Mouse (Mus musculus) hindbrain, embryonic 11.5 days (tissue): ENCODE data around the gene Naa50. TPM values are rescaled to one million over a fixed set of nuclear protein-coding genes. Genes with fewer than 3 reads are reported as not detected.

Experiments used
- ATAC-seq: fragments of 200-750 bp; cut with Nextera tagmentation; 2 replicates; pipeline ENCODE4 v1.8.0; 2017; ENCODE audit warnings: mild to moderate bottlenecking, moderate TSS enrichment, moderate library complexity; ENCODE audit not compliant: low FRiP score
- DNase-seq: peaks from one replicate; pipeline ENCODE4 v3.0.0-alpha.2; 2015; ENCODE audit warnings: low spot score
- H3K27ac ChIP-seq: fragments of 300-500 bp; sonication (generic); 2 replicates; pipeline ENCODE4 v1.5.1; 2014; ENCODE audit warnings: mild to moderate bottlenecking, low read depth, low read length
- H3K27me3 ChIP-seq: fragments of 300-500 bp; sonication (generic); 2 replicates; pipeline ENCODE4 v1.6.1; 2014; ENCODE audit warnings: mild to moderate bottlenecking, low read length, moderate library complexity, mixed read lengths; ENCODE audit not compliant: control insufficient read depth, insufficient read depth
- H3K36me3 ChIP-seq: fragments of 300-500 bp; sonication (generic); 2 replicates; pipeline ENCODE4 v1.6.1; 2014; ENCODE audit warnings: mild to moderate bottlenecking, low read length, moderate library complexity, mixed read lengths; ENCODE audit not compliant: control insufficient read depth, insufficient read depth
- H3K4me1 ChIP-seq: fragments of 300-500 bp; sonication (generic); replicated peaks from 2 replicates; pipeline ENCODE4 v1.6.1; 2014; ENCODE audit warnings: low read length, mixed read lengths; ENCODE audit not compliant: control insufficient read depth, insufficient read depth
- H3K4me2 ChIP-seq: fragments of 300-500 bp; sonication (generic); replicated peaks from 2 replicates; pipeline ENCODE4 v1.6.1; 2014; ENCODE audit warnings: mild to moderate bottlenecking, low read depth, low read length
- H3K4me3 ChIP-seq: fragments of 300-500 bp; sonication (generic); 2 replicates; pipeline ENCODE4 v1.5.1; 2014; ENCODE audit warnings: low read depth, low read length
- H3K9ac ChIP-seq: fragments of 300-500 bp; sonication (generic); 2 replicates; pipeline ENCODE4 v1.6.1; 2014; ENCODE audit warnings: low read depth, low read length
- H3K9me3 ChIP-seq: fragments of 300-500 bp; sonication (generic); 2 replicates; pipeline ENCODE4 v1.6.1; 2016; ENCODE audit warnings: low read length; ENCODE audit not compliant: control insufficient read depth
- WGBS: fragments of 180-500 bp; shearing (Covaris S2); extraction: QIAGEN DNeasy Blood & Tissue Kit; methylation state at CpG from one replicate; pipeline ENCODE4 v1.1.7; 2014; 5-methylcytosine and 5-hydroxymethylcytosine counted together
- polyA plus RNA-seq: library from polyadenylated mRNA; unstranded; fragments of >200 nt; fragmentation: Nextera tagmentation; extraction: Ambion mirVana; gene quantifications from 2 replicates; pipeline ENCODE4 v1.2.1, GENCODE M21; 2014

Naa50 gene
- polyA plus RNA-seq, 1 experiment from 2014 or later: 76.0 TPM

DNA sequence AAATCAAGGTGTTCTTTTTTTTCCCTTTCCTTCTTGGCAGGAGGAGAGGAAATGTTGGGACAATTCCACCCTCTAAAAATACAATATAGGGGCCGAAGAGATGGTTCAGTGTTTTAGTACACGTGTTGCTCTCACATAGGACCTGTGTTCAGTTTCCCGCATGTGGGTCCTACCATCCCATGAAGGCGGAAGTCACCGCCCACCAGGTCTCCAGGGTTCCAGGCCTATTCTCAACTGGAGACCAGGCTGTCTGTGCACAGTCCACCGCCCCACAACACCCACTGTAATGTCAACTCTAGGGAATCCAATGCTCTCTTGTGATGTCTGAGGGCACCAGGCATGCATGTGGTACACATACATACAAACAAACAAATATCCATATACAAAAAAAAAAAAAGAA, 17.5 kb upstream of the Naa50 start:
- DNase-seq (no peak), ATAC-seq (no peak)
- no peak overlapping the region for H3K27ac ChIP-seq
- H3K4me2 ChIP-seq: no peak overlapping the region
- H3K9ac ChIP-seq: no peak overlapping the region
- H3K27me3 ChIP-seq: no peaks in the 10 kb centered on the region
- no peak overlapping the region for H3K4me3 ChIP-seq
- H3K9me3 ChIP-seq: no peaks in the 10 kb centered on the region
- 92% methylated on average over 6 of the region's 6 CpGs for WGBS
- no peaks in the 10 kb centered on the region for H3K4me1 ChIP-seq
- no peaks in the 10 kb centered on the region for H3K36me3 ChIP-seq

DNA sequence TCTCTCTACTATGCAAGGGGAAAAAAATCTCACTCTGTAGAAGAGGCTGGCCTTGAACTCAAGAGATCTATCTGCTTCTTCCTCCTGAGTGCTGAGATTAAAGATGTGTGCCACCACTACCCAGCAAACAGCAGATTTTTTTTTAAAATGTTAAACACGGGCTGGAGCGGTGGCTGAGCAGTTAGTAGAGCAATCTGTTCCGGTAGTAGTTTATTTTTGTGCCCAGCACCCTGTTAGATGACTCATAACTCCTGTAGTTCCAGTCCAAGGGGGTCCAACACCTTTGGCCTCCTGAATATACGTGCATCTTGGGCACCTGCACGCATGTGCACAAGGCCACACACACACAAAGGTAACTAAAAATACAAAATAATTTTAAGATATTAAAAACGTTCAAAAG, 17.1 kb upstream of the Naa50 start:
- Histone ChIP-seq H3K9ac (no peak overlapping the region), H3K36me3 (no peaks in the 10 kb centered on the region), H3K4me3 (no peak overlapping the region), H3K27me3 (no peaks in the 10 kb centered on the region), H3K4me1 (no peaks in the 10 kb centered on the region), H3K27ac (no peak overlapping the region), H3K9me3 (no peaks in the 10 kb centered on the region), H3K4me2 (no peak overlapping the region)
- 92% methylated on average over 6 of the region's 6 CpGs for WGBS
- no peak for DNase-seq
- no peak for ATAC-seq

DNA sequence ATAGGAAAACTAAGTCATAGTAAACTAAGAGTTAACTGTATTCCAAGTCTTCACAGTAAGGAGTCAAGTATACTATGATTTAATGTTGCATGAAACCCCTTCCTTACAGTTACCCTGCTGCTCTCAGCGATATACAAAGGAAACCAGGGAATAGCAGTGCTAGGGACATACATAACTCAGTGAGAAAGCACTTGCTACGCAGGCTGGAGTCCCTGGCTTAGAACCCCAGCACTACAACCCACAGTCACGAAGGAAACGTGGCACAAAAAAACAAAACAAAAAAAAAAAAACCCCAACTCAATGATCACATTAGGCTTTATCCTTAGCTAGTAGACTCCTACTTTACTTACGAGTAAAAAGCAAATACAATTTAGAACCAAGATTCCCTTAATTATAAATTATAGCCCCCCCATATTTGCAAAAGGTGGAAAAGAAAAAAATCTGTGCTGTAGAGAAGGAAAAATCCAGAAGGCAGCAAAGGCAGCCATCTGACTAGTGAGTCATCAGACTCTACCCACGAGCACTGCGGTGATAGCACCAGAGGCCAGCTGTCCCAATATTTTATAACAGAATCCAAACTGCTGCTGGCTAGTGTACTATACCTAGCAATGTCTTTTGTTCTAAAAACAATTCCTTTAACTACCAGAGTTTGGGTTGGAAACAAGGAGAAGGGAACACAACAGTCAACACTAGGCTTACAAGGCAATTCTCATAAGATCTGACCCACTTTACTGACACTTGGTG, 16.5 kb upstream of the Naa50 start:
- H3K9ac ChIP-seq: no peak overlapping the region
- H3K27me3 ChIP-seq: no peaks in the 10 kb centered on the region
- no peaks in the 10 kb centered on the region for H3K4me1 ChIP-seq
- no peak overlapping the region for H3K4me3 ChIP-seq
- H3K36me3 ChIP-seq: no peaks in the 10 kb centered on the region
- no peak overlapping the region for H3K27ac ChIP-seq
- no peak for ATAC-seq
- WGBS: 87% methylated on average over 7 of the region's 7 CpGs
- no peaks in the 10 kb centered on the region for H3K9me3 ChIP-seq
- DNase-seq: no peak
- no peak overlapping the region for H3K4me2 ChIP-seq

DNA sequence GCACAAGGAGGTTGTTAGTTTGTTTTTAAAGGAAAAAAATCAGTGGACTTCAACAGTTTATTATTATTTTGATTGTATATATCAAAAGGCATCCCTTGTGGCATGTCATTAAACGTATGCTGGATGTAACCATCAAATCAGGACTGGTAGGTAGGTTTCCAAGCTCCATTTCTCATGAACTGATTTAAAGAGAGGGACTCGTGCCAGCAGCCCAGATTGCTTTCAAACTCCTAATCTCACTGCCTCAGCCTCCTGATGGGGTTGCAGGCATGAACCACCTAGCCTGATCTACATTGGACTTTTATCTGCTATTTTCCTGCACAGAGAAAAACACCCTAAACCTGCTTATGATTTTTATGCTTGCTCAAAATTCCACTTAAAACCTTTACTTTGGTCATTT, 15.8 kb upstream of the Naa50 start:
- Histone ChIP-seq H3K9me3 (no peaks in the 10 kb centered on the region), H3K27ac (no peak overlapping the region), H3K36me3 (no peaks in the 10 kb centered on the region), H3K4me2 (no peak overlapping the region), H3K27me3 (no peaks in the 10 kb centered on the region), H3K4me1 (no peaks in the 10 kb centered on the region), H3K9ac (no peak overlapping the region), H3K4me3 (no peak overlapping the region)
- WGBS: 89% methylated on average over 2 of the region's 2 CpGs
- DNase-seq (no peak), ATAC-seq (no peak)

DNA sequence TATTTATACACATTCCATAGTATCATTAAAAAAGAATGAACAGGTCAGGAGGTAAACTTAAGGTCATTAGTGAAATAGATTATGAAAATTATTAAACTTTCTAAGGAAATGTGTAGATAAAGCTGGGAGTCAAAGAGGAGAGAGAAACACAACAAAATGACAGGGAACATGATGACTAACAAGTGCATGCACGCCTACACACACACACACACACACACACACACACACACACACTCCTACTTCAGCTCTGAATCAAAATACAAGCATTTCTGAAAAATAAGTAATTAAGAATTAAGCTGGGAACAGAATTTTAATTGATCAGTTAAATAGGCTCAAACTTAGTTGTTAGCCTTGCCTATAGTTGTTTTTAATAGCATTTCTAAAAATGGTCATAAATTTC, 14.9 kb upstream of the Naa50 start:
- no peaks in the 10 kb centered on the region for H3K4me1 ChIP-seq
- H3K36me3 ChIP-seq: no peaks in the 10 kb centered on the region
- H3K9me3 ChIP-seq: no peaks in the 10 kb centered on the region
- ATAC-seq (no peak), DNase-seq (no peak)
- no peak overlapping the region for H3K9ac ChIP-seq
- H3K4me3 ChIP-seq: no peak overlapping the region
- H3K27ac ChIP-seq: no peak overlapping the region
- no peaks in the 10 kb centered on the region for H3K27me3 ChIP-seq
- WGBS: 75% methylated on average over 1 of the region's 1 CpGs
- no peak overlapping the region for H3K4me2 ChIP-seq

DNA sequence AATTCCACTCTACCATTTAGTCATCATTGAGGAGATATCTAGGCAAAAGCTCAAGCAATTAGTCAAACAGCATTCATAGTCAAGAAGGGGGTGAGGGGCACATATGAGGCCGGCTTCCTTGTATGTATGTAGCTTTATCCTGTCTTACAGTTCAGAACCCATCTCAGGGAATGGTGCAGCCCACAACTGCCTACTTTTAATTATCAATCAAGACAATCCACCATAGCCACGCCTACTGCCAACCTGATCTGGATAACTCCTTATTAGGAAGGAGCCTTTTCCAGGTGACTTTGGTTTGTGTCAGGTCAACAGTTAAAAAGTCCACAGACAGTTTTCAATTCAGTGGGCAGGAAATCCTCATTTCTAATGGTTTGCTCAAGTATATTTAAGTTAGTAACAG, 14.2 kb upstream of the Naa50 start:
- Histone ChIP-seq H3K9ac (no peak overlapping the region), H3K27me3 (no peaks in the 10 kb centered on the region), H3K27ac (no peak overlapping the region), H3K4me1 (no peaks in the 10 kb centered on the region), H3K4me2 (no peak overlapping the region), H3K36me3 (no peaks in the 10 kb centered on the region), H3K9me3 (no peaks in the 10 kb centered on the region), H3K4me3 (no peak overlapping the region)
- DNase-seq (no peak), ATAC-seq (no peak)
- 89% methylated on average over 2 of the region's 2 CpGs for WGBS

DNA sequence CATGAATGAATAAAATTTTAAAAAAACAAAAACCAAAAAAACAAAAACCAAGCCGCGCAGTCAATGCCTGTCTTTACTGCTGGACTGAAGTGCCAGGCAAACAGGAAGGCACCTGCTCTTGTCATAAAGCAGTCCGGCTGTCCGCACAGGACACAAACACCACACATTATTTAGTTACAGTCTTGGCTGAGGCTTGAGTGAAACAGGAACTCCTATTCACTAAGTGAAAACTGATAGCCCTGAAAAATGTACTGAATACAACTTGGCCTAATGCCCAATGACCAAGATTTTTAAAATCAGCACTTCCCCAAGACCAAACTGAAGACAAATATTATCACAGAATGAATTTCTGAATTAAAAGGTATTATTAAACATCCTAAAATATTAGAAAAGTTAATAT, 13.2 kb upstream of the Naa50 start:
- Histone ChIP-seq H3K4me2 (no peak overlapping the region), H3K9ac (no peak overlapping the region), H3K36me3 (no peaks in the 10 kb centered on the region), H3K4me1 (no peaks in the 10 kb centered on the region), H3K27ac (no peak overlapping the region), H3K9me3 (no peaks in the 10 kb centered on the region), H3K4me3 (no peak overlapping the region), H3K27me3 (no peaks in the 10 kb centered on the region)
- DNase-seq (no peak), ATAC-seq (no peak)
- WGBS: 91% methylated on average over 4 of the region's 4 CpGs

DNA sequence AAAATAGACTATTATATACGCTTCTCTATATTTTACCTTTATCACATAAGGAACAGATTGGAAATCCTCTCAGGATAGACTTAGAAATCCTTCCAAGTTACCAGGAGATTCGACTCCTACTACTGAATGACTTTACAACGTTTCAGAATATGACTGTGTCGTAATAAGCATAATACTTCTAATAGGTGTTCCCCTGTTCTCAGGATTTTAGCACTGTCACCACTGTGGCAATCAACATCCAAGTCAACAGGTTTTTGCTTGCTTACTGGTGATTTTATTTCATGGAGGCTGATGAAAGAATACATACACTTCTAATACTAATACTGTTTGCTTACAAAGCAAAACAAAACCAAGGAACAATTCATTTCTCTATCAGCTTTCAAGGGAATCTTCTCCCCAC, 7.3 kb upstream of the Naa50 start:
- 85% methylated on average over 4 of the region's 4 CpGs for WGBS

DNA sequence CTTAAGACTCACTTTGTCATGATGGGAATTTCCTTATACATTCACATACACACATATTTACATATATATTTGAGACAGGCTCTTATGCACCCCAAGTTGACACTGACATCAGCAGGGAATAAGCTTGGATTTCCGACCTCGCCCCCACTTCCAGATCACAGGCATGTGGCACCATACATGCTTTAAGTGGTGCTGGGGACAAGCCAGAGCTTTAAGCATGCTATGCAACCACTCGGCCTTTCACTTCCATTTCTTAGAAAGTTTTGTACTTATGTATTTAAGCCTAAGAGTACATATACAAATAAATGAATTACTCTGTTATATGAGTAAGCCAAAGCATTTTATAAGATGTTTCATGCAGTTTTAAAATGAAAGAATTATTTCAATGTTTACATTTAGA, 6.4 kb upstream of the Naa50 start:
- Histone ChIP-seq H3K4me3 (no peak overlapping the region), H3K4me2 (no peak overlapping the region), H3K9me3 (no peaks in the 10 kb centered on the region), H3K9ac (no peak overlapping the region), H3K36me3 (no peaks in the 10 kb centered on the region), H3K27ac (no peak overlapping the region), H3K27me3 (no peaks in the 10 kb centered on the region), H3K4me1 (no peaks in the 10 kb centered on the region)
- ATAC-seq (no peak), DNase-seq (no peak)
- 85% methylated on average over 3 of the region's 3 CpGs for whole genome bisulfite sequencing

More for the DNA sequence above, 7.3 kb upstream of the Naa50 start:
- no peaks in the 10 kb centered on the region for H3K9me3 ChIP-seq
- DNase-seq (no peak), ATAC-seq (no peak)
- H3K4me1 ChIP-seq: no peaks in the 10 kb centered on the region
- H3K27me3 ChIP-seq: no peaks in the 10 kb centered on the region
- H3K4me3 ChIP-seq: no peak overlapping the region
- H3K36me3 ChIP-seq: no peaks in the 10 kb centered on the region
- H3K4me2 ChIP-seq: no peak overlapping the region
- no peak overlapping the region for H3K27ac ChIP-seq
- H3K9ac ChIP-seq: no peak overlapping the region
